Mouse (Mus musculus): ENCODE data around the gene Paox.
"Not testable (repeated sequence)": the region's sequence is repeated elsewhere in the genome, so short reads cannot be mapped to it uniquely, and the experiment has no call there.

Gene Paox

GRCm38 (mm10) chr7:140120484-140120883 lies 4.9 kb downstream of the Paox start:
- no peak for DNase-seq (ENCODE audit: low read depth, low spot score)

- no peak for DNase-seq (ENCODE audit: low read depth, low spot score)
Measured at GRCm38 (mm10) chr7:140121338-140121910, 5.8 kb downstream of the Paox start.

- peak; percentile 44 for DNase-seq (ENCODE audit: low read depth, low spot score)
Measured at GRCm38 (mm10) chr7:140122765-140123164, 7.2 kb downstream of the Paox start.

- no peak for DNase-seq (ENCODE audit: low read depth, low spot score)
Measured at GRCm38 (mm10) chr7:140124382-140124781, 8.8 kb downstream of the Paox start.

- peak; percentile 93 for DNase-seq (ENCODE audit: low read depth, low spot score)
Measured at GRCm38 (mm10) chr7:140125278-140126021, 9.9 kb downstream of the Paox start.

GRCm38 (mm10) chr7:140126022-140126350 lies 10.4 kb downstream of the Paox start:
- no peak for DNase-seq (ENCODE audit: low read depth, low spot score)

GRCm38 (mm10) chr7:140126934-140127333 lies 11.3 kb downstream of the Paox start:
- peak; percentile 20 for DNase-seq (ENCODE audit: low read depth, low spot score)

GRCm38 (mm10) chr7:140127911-140128310 lies 12.3 kb downstream of the Paox start:
- DNase-seq (ENCODE audit: low read depth, low spot score), result no peak

- not testable (repeated sequence) for DNase-seq (ENCODE audit: low read depth, low spot score)
Measured at GRCm38 (mm10) chr7:140132184-140132583, 16.6 kb downstream of the Paox start.

- DNase-seq (ENCODE audit: low read depth, low spot score), result not testable (repeated sequence)
Measured at GRCm38 (mm10) chr7:140134033-140134432, 18.4 kb downstream of the Paox start.

- DNase-seq (ENCODE audit: low read depth, low spot score), result no peak
Measured at GRCm38 (mm10) chr7:140135106-140135770, 19.6 kb downstream of the Paox start.

- peak; percentile 96 for DNase-seq (ENCODE audit: low read depth, low spot score)
Measured at GRCm38 (mm10) chr7:140137135-140138020, 21.8 kb downstream of the Paox start, which contains the start of gene Mtg1. TSS of gene Mtg1 (plus strand) at chr7:140137564.

- DNase-seq (ENCODE audit: low read depth, low spot score), result no peak
Measured at GRCm38 (mm10) chr7:140138021-140138310, 22.4 kb downstream of the Paox start.

- peak; percentile 77 for DNase-seq (ENCODE audit: low read depth, low spot score)
Measured at GRCm38 (mm10) chr7:140141350-140141749, 25.8 kb downstream of the Paox start.

GRCm38 (mm10) chr7:140144550-140144949 lies 29.0 kb downstream of the Paox start:
- no peak for DNase-seq (ENCODE audit: low read depth, low spot score)

- DNase-seq (ENCODE audit: low read depth, low spot score), result peak; percentile 29
Measured at GRCm38 (mm10) chr7:140153383-140153782, 37.8 kb downstream of the Paox start.

GRCm38 (mm10) chr7:140153829-140154217 lies 38.2 kb downstream of the Paox start:
- no peak for DNase-seq (ENCODE audit: low read depth, low spot score)

GRCm38 (mm10) chr7:140154218-140154927 lies 38.8 kb downstream of the Paox start, which contains the start of gene Sprn:
TSS of gene Sprn (minus strand) at chr7:140154877.
- DNase-seq (ENCODE audit: low read depth, low spot score), result no peak

- DNase-seq (ENCODE audit: low read depth, low spot score), result no peak
Measured at GRCm38 (mm10) chr7:140160363-140160762, 44.8 kb downstream of the Paox start.

- no peak for DNase-seq (ENCODE audit: low read depth, low spot score)
Measured at GRCm38 (mm10) chr7:140164664-140165063, 49.1 kb downstream of the Paox start, which contains the start of gene Olfr522. TSS of gene Olfr522 (minus strand) at chr7:140164764.

- DNase-seq (ENCODE audit: low read depth, low spot score), result no peak
Measured at GRCm38 (mm10) chr7:140167950-140168349, 52.4 kb downstream of the Paox start.

Data from R1 (cell line).